Mouse (Mus musculus) hindbrain, embryonic 10.5 days (tissue): ENCODE measurements around the gene Mtif3. TPM values are rescaled to one million over a fixed set of nuclear protein-coding genes. Genes with fewer than 3 reads are reported as not detected.

Experiments used
- DNase-seq: peaks from one replicate; pipeline ENCODE4 v3.0.0-alpha.2; 2017; ENCODE audit warnings: low spot score
- H3K27ac ChIP-seq: fragments of 300-500 bp; sonication (generic); 2 replicates; pipeline ENCODE4 v1.5.1; 2016; ENCODE audit warnings: mild to moderate bottlenecking, moderate library complexity
- H3K27me3 ChIP-seq: fragments of 300-500 bp; sonication (generic); 2 replicates; pipeline ENCODE4 v1.6.1; 2016; ENCODE audit warnings: mild to moderate bottlenecking; ENCODE audit not compliant: poor library complexity, insufficient read depth, severe bottlenecking
- H3K36me3 ChIP-seq: fragments of 300-500 bp; sonication (generic); 2 replicates; pipeline ENCODE4 v1.6.1; 2016; ENCODE audit warnings: mild to moderate bottlenecking, moderate library complexity
- H3K4me1 ChIP-seq: fragments of 300-500 bp; sonication (generic); replicated peaks from 2 replicates; pipeline ENCODE4 v1.6.1; 2016; ENCODE audit warnings: mild to moderate bottlenecking
- H3K4me3 ChIP-seq: fragments of 300-500 bp; sonication (generic); 2 replicates; pipeline ENCODE4 v1.5.1; 2016; ENCODE audit warnings: mild to moderate bottlenecking, moderate library complexity
- H3K9me3 ChIP-seq: fragments of 300-500 bp; sonication (generic); 2 replicates; pipeline ENCODE4 v1.6.1; 2016; ENCODE audit warnings: mild to moderate bottlenecking, moderate library complexity
- WGBS: fragments of 180-500 bp; shearing (Covaris S2); methylation state at CpG from one replicate; pipeline ENCODE4 v1.1.7; 2016; 5-methylcytosine and 5-hydroxymethylcytosine counted together
- polyA plus RNA-seq: library from polyadenylated mRNA; unstranded; fragments of >200 nt; fragmentation: Nextera tagmentation; extraction: Ambion mirVana; gene quantifications from 2 replicates; pipeline ENCODE4 v1.2.1, GENCODE M21; 2016

The Mtif3 gene
- polyA plus RNA-seq, result 19.0 and 23.9 TPM in 2 replicates

- Histone ChIP-seq H3K4me3 (peak within 1 kb of the TSS; percentile 90), H3K4me1 (peaks cover 11% of the 10 kb centered on the region), H3K36me3 (peaks cover 15% of the 10 kb centered on the region), H3K9me3 (no peaks in the 10 kb centered on the region), H3K27ac (peak within 1 kb of the TSS; percentile 89), H3K27me3 (peaks cover 11% of the 10 kb centered on the region; the same call in 1 of the 2 replicates)
- peak; percentile 87 for DNase-seq
- WGBS, result 2% methylated on average over 46 of the region's 46 CpGs
These were observed at the start of gene Mtif3 for GRCm38 (mm10) chr5:146963118-146963936. TSS of gene Mtif3 (minus strand) at chr5:146963800.

GRCm38 (mm10) chr5:147011333-147011732 lies 47.7 kb upstream of the Mtif3 start:
- no peaks in the 10 kb centered on the region for H3K36me3 ChIP-seq
- no peak overlapping the region for H3K27ac ChIP-seq
- no peaks in the 10 kb centered on the region for H3K27me3 ChIP-seq
- no peaks in the 10 kb centered on the region for H3K9me3 ChIP-seq
- 84% methylated on average over 10 of the region's 10 CpGs for WGBS
- DNase-seq, result no peak
- no peaks in the 10 kb centered on the region for H3K4me1 ChIP-seq
- no peak overlapping the region for H3K4me3 ChIP-seq

GRCm38 (mm10) chr5:147003303-147003702 lies 39.7 kb upstream of the Mtif3 start:
- peaks cover 23% of the 10 kb centered on the region for H3K9me3 ChIP-seq
- H3K27me3 ChIP-seq, result no peaks in the 10 kb centered on the region
- no peak overlapping the region for H3K27ac ChIP-seq
- DNase-seq, result no peak
- 65% methylated on average over 1 of the region's 1 CpGs for WGBS
- H3K36me3 ChIP-seq, result no peaks in the 10 kb centered on the region
- no peaks in the 10 kb centered on the region for H3K4me1 ChIP-seq
- no peak overlapping the region for H3K4me3 ChIP-seq

GRCm38 (mm10) chr5:147001312-147001711 lies 37.7 kb upstream of the Mtif3 start:
- H3K36me3 ChIP-seq, result no peaks in the 10 kb centered on the region
- no peaks in the 10 kb centered on the region for H3K27me3 ChIP-seq
- DNase-seq, result no peak
- no peak overlapping the region for H3K4me3 ChIP-seq
- WGBS, result 85% methylated on average over 4 of the region's 4 CpGs
- H3K4me1 ChIP-seq, result no peaks in the 10 kb centered on the region
- no peak overlapping the region for H3K27ac ChIP-seq
- peaks cover 23% of the 10 kb centered on the region for H3K9me3 ChIP-seq

- H3K4me1 ChIP-seq, result no peaks in the 10 kb centered on the region
- H3K4me3 ChIP-seq, result no peak overlapping the region
- no peak for DNase-seq
- H3K9me3 ChIP-seq, result peaks cover 18% of the 10 kb centered on the region
- WGBS, result 94% methylated on average over 12 of the region's 12 CpGs
- H3K27me3 ChIP-seq, result no peaks in the 10 kb centered on the region
- no peak overlapping the region for H3K27ac ChIP-seq
- no peaks in the 10 kb centered on the region for H3K36me3 ChIP-seq
These were observed 35.2 kb upstream of the Mtif3 start for GRCm38 (mm10) chr5:146998802-146999201.

- Histone ChIP-seq H3K4me1 (no peaks in the 10 kb centered on the region), H3K4me3 (no peak overlapping the region), H3K9me3 (0 out of 2 replicates have a peak, but pooled peaks cover 11% of the 10 kb centered on the region), H3K27ac (no peak overlapping the region), H3K27me3 (no peaks in the 10 kb centered on the region), H3K36me3 (no peaks in the 10 kb centered on the region)
- no peak for DNase-seq
- 83% methylated on average over 7 of the region's 7 CpGs for WGBS
These were observed 33.2 kb upstream of the Mtif3 start for GRCm38 (mm10) chr5:146996812-146997211.

- 80% methylated on average over 6 of the region's 6 CpGs for WGBS
- Histone ChIP-seq H3K4me3 (no peak overlapping the region), H3K9me3 (0 out of 2 replicates have a peak, but pooled peaks cover 6% of the 10 kb centered on the region), H3K27me3 (no peaks in the 10 kb centered on the region), H3K36me3 (no peaks in the 10 kb centered on the region), H3K4me1 (no peaks in the 10 kb centered on the region), H3K27ac (no peak overlapping the region)
- no peak for DNase-seq
These were observed 31.4 kb upstream of the Mtif3 start for GRCm38 (mm10) chr5:146994973-146995372.

- Histone ChIP-seq H3K4me3 (no peak overlapping the region), H3K27me3 (no peaks in the 10 kb centered on the region), H3K9me3 (no peaks in the 10 kb centered on the region), H3K4me1 (no peaks in the 10 kb centered on the region), H3K27ac (no peak overlapping the region), H3K36me3 (no peaks in the 10 kb centered on the region)
- no peak for DNase-seq
- 84% methylated on average over 8 of the region's 8 CpGs for WGBS
These were observed 29.9 kb upstream of the Mtif3 start for GRCm38 (mm10) chr5:146993509-146993908.

- Histone ChIP-seq H3K9me3 (no peaks in the 10 kb centered on the region), H3K27ac (no peak overlapping the region), H3K27me3 (peaks cover 21% of the 10 kb centered on the region), H3K36me3 (no peaks in the 10 kb centered on the region), H3K4me1 (no peaks in the 10 kb centered on the region), H3K4me3 (no peak overlapping the region)
- 88% methylated on average over 5 of the region's 5 CpGs for WGBS
- DNase-seq, result no peak
These were observed 25.5 kb upstream of the Mtif3 start for GRCm38 (mm10) chr5:146989051-146989450.

GRCm38 (mm10) chr5:146987588-146987987 lies 24.0 kb upstream of the Mtif3 start:
- Histone ChIP-seq H3K36me3 (no peaks in the 10 kb centered on the region), H3K4me1 (no peaks in the 10 kb centered on the region), H3K4me3 (no peak overlapping the region), H3K27me3 (peaks cover 29% of the 10 kb centered on the region), H3K9me3 (no peaks in the 10 kb centered on the region), H3K27ac (no peak overlapping the region)
- 90% methylated on average over 10 of the region's 10 CpGs for WGBS
- no peak for DNase-seq

- WGBS, result 71% methylated on average over 21 of the region's 21 CpGs
- H3K27me3 ChIP-seq, result peaks cover 45% of the 10 kb centered on the region
- no peak overlapping the region for H3K4me3 ChIP-seq
- no peak overlapping the region for H3K27ac ChIP-seq
- no peaks in the 10 kb centered on the region for H3K36me3 ChIP-seq
- no peak for DNase-seq
- H3K4me1 ChIP-seq, result no peaks in the 10 kb centered on the region
- H3K9me3 ChIP-seq, result no peaks in the 10 kb centered on the region
These were observed 22.3 kb upstream of the Mtif3 start for GRCm38 (mm10) chr5:146985725-146986433.

- no peaks in the 10 kb centered on the region for H3K9me3 ChIP-seq
- H3K36me3 ChIP-seq, result no peaks in the 10 kb centered on the region
- peaks cover 45% of the 10 kb centered on the region for H3K27me3 ChIP-seq
- 12% methylated on average over 8 of the region's 8 CpGs for WGBS
- peak; percentile 68 for DNase-seq
- H3K4me1 ChIP-seq, result no peaks in the 10 kb centered on the region
- no peak overlapping the region for H3K4me3 ChIP-seq
- H3K27ac ChIP-seq, result no peak overlapping the region
These were observed 19.6 kb upstream of the Mtif3 start for GRCm38 (mm10) chr5:146983216-146983615.

- H3K4me1 ChIP-seq, result no peaks in the 10 kb centered on the region
- no peaks in the 10 kb centered on the region for H3K9me3 ChIP-seq
- DNase-seq, result no peak
- H3K36me3 ChIP-seq, result no peaks in the 10 kb centered on the region
- no peak overlapping the region for H3K27ac ChIP-seq
- WGBS, result 78% methylated on average over 6 of the region's 6 CpGs
- peaks cover 45% of the 10 kb centered on the region for H3K27me3 ChIP-seq
- no peak overlapping the region for H3K4me3 ChIP-seq
These were observed 17.8 kb upstream of the Mtif3 start for GRCm38 (mm10) chr5:146981376-146981775.
